Mouse (Mus musculus) layer of hippocampus, adult 11-12 months (tissue): ENCODE results near the gene Psmd3.
A peak's percentile ranks its signal among the peaks of the same experiment; 100 is the strongest.
"Not testable (repeated sequence)": the region's sequence is repeated elsewhere in the genome, so short reads cannot be mapped to it uniquely, and the experiment has no call there.

Source experiments
- DNase-seq: peaks from one replicate; pipeline ENCODE4 v3.0.0; 2022; ENCODE audit warnings: low spot score

Psmd3 gene

GRCm38 (mm10) chr11:98693201-98693600, 10.8 kb downstream of the Psmd3 start:
- no peak for DNase-seq

GRCm38 (mm10) chr11:98693746-98694145, 11.4 kb downstream of the Psmd3 start:
- no peak for DNase-seq

- DNase-seq = no peak
These were observed 11.9 kb downstream of the Psmd3 start for GRCm38 (mm10) chr11:98694301-98694700.

GRCm38 (mm10) chr11:98695408-98695807, 13.1 kb downstream of the Psmd3 start:
- no peak for DNase-seq

GRCm38 (mm10) chr11:98696454-98697216, 14.3 kb downstream of the Psmd3 start:
- DNase-seq = no peak

GRCm38 (mm10) chr11:98697225-98697624, 14.9 kb downstream of the Psmd3 start:
- no peak for DNase-seq

- no peak for DNase-seq
These were observed 16.7 kb downstream of the Psmd3 start for GRCm38 (mm10) chr11:98698849-98699640.

GRCm38 (mm10) chr11:98699911-98700310, 17.6 kb downstream of the Psmd3 start:
- peak; percentile 81 for DNase-seq

- DNase-seq = no peak
These were observed 18.9 kb downstream of the Psmd3 start, which contains the start of gene Csf3 for GRCm38 (mm10) chr11:98701213-98701670. Csf3 (plus strand) TSS chr11:98701263.

- no peak for DNase-seq
These were observed 20.0 kb downstream of the Psmd3 start for GRCm38 (mm10) chr11:98702323-98702722.

- DNase-seq = no peak
These were observed 22.7 kb downstream of the Psmd3 start for GRCm38 (mm10) chr11:98705021-98705420.

- no peak for DNase-seq
These were observed 25.3 kb downstream of the Psmd3 start for GRCm38 (mm10) chr11:98707401-98708281.

- DNase-seq = no peak
These were observed 26.1 kb downstream of the Psmd3 start for GRCm38 (mm10) chr11:98708282-98708956.

- no peak for DNase-seq
These were observed 26.8 kb downstream of the Psmd3 start for GRCm38 (mm10) chr11:98709001-98709741.

GRCm38 (mm10) chr11:98710416-98711045, 28.2 kb downstream of the Psmd3 start:
- DNase-seq = peak; percentile 81

GRCm38 (mm10) chr11:98711046-98711434, 28.7 kb downstream of the Psmd3 start:
- no peak for DNase-seq

- DNase-seq = not testable (repeated sequence)
These were observed 29.7 kb downstream of the Psmd3 start for GRCm38 (mm10) chr11:98712009-98712408.

GRCm38 (mm10) chr11:98713703-98714102, 31.3 kb downstream of the Psmd3 start:
- no peak for DNase-seq

GRCm38 (mm10) chr11:98715946-98716345, 33.6 kb downstream of the Psmd3 start:
- no peak for DNase-seq

GRCm38 (mm10) chr11:98717904-98718303, 35.5 kb downstream of the Psmd3 start:
- DNase-seq = peak; percentile 85
